Mouse (Mus musculus) stomach, embryonic 15.5 days (tissue): ENCODE results near the gene Tdrd7. TPM values are rescaled to one million over a fixed set of nuclear protein-coding genes. Genes with fewer than 3 reads are reported as not detected.

Experiments used
- ATAC-seq: fragments of 200-750 bp; cut with Nextera tagmentation; 2 replicates; pipeline ENCODE4 v1.8.0; 2017; ENCODE audit warnings: low read depth, moderate number of reproducible peaks, moderate TSS enrichment; ENCODE audit not compliant: insufficient read depth, low FRiP score
- H3K27ac ChIP-seq: fragments of 300-500 bp; sonication (generic); 2 replicates; pipeline ENCODE4 v1.5.1; 2015; ENCODE audit warnings: mild to moderate bottlenecking, inconsistent platforms
- H3K27me3 ChIP-seq: fragments of 300-500 bp; sonication (generic); replicated peaks from 2 replicates; pipeline ENCODE4 v1.6.1; 2015; ENCODE audit warnings: inconsistent platforms
- H3K36me3 ChIP-seq: fragments of 300-500 bp; sonication (generic); 2 replicates; pipeline ENCODE4 v1.6.1; 2015; ENCODE audit warnings: inconsistent platforms
- H3K4me1 ChIP-seq: fragments of 300-500 bp; sonication (generic); 2 replicates; pipeline ENCODE4 v1.6.1; 2015; ENCODE audit warnings: inconsistent platforms
- H3K4me2 ChIP-seq: fragments of 300-500 bp; sonication (generic); 2 replicates; pipeline ENCODE4 v1.6.1; 2015; ENCODE audit warnings: mild to moderate bottlenecking, inconsistent platforms
- H3K4me3 ChIP-seq: fragments of 300-500 bp; sonication (generic); replicated peaks from 2 replicates; pipeline ENCODE4 v1.5.1; 2015; ENCODE audit warnings: inconsistent platforms
- H3K9ac ChIP-seq: fragments of 300-500 bp; sonication (generic); 2 replicates; pipeline ENCODE4 v1.6.1; 2015; ENCODE audit warnings: inconsistent platforms
- H3K9me3 ChIP-seq: fragments of 300-500 bp; sonication (generic); 2 replicates; pipeline ENCODE4 v1.6.1; 2016; ENCODE audit warnings: inconsistent platforms
- WGBS: fragments of 180-500 bp; shearing (Covaris S2); methylation state at CpG from one replicate; pipeline ENCODE4 v1.1.7; 2015; 5-methylcytosine and 5-hydroxymethylcytosine counted together
- polyA plus RNA-seq: library from polyadenylated mRNA; unstranded; fragments of >200 nt; fragmentation: Nextera tagmentation; extraction: Ambion mirVana; gene quantifications from 2 replicates; pipeline ENCODE4 v1.2.1, GENCODE M21; 2015

Gene Tdrd7
- polyA plus RNA-seq, 1 experiment from 2014 or later: 21.5 TPM

DNA sequence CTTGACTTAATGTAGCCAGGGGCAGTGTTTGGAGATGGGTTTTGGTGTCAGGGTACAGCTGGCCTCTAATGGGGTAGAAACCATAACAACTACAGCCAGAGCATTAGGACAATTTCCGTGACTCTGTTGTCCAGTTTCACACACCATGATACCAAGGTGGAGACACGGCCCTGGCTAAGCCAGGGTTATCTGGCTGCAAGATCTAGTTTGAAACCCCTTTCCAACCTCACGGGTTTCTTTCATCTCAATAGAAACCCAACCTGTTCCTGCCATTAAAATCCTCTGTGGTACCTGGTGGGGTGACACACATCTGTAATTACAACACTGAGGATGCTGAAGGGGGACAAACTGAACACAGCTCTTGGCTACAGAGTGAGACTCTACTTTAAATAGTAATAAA is 110.5 kb downstream of the Tdrd7 start:
- no peak overlapping the region for H3K4me2 ChIP-seq
- no peaks in the 10 kb centered on the region for H3K9me3 ChIP-seq
- no peak overlapping the region for H3K9ac ChIP-seq
- no peaks in the 10 kb centered on the region for H3K36me3 ChIP-seq
- H3K27me3 ChIP-seq: no peaks in the 10 kb centered on the region
- no peaks in the 10 kb centered on the region for H3K4me1 ChIP-seq
- no peak for ATAC-seq
- no peak overlapping the region for H3K27ac ChIP-seq
- 64% methylated on average over 3 of the region's 3 CpGs for WGBS
- H3K4me3 ChIP-seq: no peak overlapping the region

DNA sequence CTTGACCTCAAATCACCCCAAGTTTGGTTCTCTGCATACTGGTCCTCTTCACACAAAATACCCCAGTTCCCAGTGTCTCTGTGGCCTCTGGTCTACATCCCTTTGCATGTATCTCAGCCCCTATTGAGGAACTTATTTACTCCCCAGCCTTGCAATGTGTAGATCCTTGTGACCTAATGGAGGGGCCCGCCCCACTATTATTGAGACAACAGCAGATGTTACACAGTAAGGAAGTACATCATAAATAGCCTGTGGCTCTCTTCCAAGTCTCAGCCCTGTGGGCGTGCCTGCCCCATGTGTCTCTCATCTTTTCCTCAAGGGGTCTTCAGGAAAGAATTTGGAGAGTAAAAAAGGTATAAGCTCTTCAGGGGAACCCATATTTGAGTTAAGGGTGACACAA is 111.8 kb downstream of the Tdrd7 start:
- H3K27me3 ChIP-seq: no peaks in the 10 kb centered on the region
- no peak overlapping the region for H3K27ac ChIP-seq
- no peak overlapping the region for H3K4me3 ChIP-seq
- no peak for ATAC-seq
- H3K4me2 ChIP-seq: no peak overlapping the region
- H3K9ac ChIP-seq: no peak overlapping the region
- H3K4me1 ChIP-seq: no peaks in the 10 kb centered on the region
- 58% methylated on average over 2 of the region's 2 CpGs for WGBS
- no peaks in the 10 kb centered on the region for H3K36me3 ChIP-seq
- no peaks in the 10 kb centered on the region for H3K9me3 ChIP-seq

DNA sequence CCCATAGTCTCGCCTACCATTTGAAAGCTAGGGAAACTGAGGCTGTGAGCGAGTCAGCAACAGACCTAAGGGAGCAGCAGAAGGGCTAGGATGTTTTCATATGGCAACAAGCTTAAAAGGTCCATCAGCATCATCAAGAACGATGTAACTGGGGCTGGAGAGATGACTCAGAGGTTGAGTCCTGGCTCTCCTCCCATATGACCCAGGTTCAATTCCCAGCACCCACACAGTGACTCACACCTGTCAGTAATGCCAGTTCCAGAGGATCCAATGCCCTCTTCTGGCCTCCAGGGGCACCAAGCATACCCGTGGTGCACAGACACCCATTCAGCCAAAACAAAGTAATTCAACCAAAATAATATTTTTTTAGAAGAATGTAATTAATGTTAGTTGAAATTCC is 115.1 kb downstream of the Tdrd7 start:
- Histone ChIP-seq H3K27ac (no peak overlapping the region), H3K4me3 (no peak overlapping the region), H3K4me2 (no peak overlapping the region), H3K36me3 (no peaks in the 10 kb centered on the region), H3K4me1 (no peaks in the 10 kb centered on the region), H3K9ac (no peak overlapping the region), H3K9me3 (no peaks in the 10 kb centered on the region), H3K27me3 (no peaks in the 10 kb centered on the region)
- no peak for ATAC-seq
- WGBS: 82% methylated on average over 4 of the region's 4 CpGs

DNA sequence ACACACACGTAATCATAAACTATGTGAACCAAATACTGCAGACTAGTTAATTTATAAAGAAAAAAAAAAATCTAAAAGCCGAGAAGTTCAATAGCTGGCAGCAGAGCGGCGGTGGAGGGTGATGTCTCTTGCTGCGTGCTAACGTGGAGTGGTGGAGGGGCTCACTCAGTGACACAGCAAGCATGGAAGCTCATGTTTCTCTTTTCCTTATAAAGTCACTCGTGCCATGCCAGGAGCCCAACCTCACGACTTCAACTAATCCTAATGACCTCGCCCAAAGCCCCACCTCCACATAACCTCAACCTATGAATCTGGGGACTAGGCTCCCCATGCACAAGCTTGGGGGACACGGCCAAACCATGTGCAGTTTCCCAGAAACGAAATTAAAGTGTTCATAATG is 117.4 kb downstream of the Tdrd7 start:
- Histone ChIP-seq H3K4me1 (no peaks in the 10 kb centered on the region), H3K36me3 (no peaks in the 10 kb centered on the region), H3K4me2 (no peak overlapping the region), H3K27me3 (no peaks in the 10 kb centered on the region), H3K4me3 (no peak overlapping the region), H3K27ac (no peak overlapping the region), H3K9me3 (no peaks in the 10 kb centered on the region), H3K9ac (no peak overlapping the region)
- WGBS: 63% methylated on average over 11 of the region's 11 CpGs
- ATAC-seq: no peak

Other genes starting within 250 kb of the Tdrd7 start
- gene Aldh1b1, start 166.3 kb upstream of the Tdrd7 start, polyA plus RNA-seq: 127 and 187 TPM in 2 replicates
- gene Igfbpl1, start 138.4 kb upstream of the Tdrd7 start, polyA plus RNA-seq: 0.48 and 0.87 TPM in 2 replicates
- 1.5 and 1.7 TPM in 2 replicates for gene Stra6l, start 116.7 kb upstream of the Tdrd7 start, polyA plus RNA-seq
- gene Ccdc180, start 75.0 kb upstream of the Tdrd7 start, polyA plus RNA-seq: 0.12 and 0.17 TPM in 2 replicates
- 4.7 and 6.4 TPM in 2 replicates for gene Tmod1, start 73.6 kb downstream of the Tdrd7 start, polyA plus RNA-seq
- 59.5 and 62.0 TPM in 2 replicates for gene Ncbp1, start 173.3 kb downstream of the Tdrd7 start, polyA plus RNA-seq
- gene Tstd2, start 173.4 kb downstream of the Tdrd7 start, polyA plus RNA-seq: 33.3 and 38.2 TPM in 2 replicates
- 21.7 and 23.7 TPM in 2 replicates for gene Xpa, start 231.0 kb downstream of the Tdrd7 start, polyA plus RNA-seq